Mouse (Mus musculus): ENCODE measurements around the gene Gba. TPM values are rescaled to one million over a fixed set of nuclear protein-coding genes. Genes with fewer than 3 reads are reported as not detected.
A peak's percentile ranks its signal among the peaks of the same experiment; 100 is the strongest.

Gene Gba
- polyA plus RNA-seq, 1 experiment, result 40.6 TPM

- Histone ChIP-seq H3K36me3 (ENCODE audit: control insufficient read depth, insufficient read depth) (peaks cover 55% of the 10 kb centered on the region), H3K4me3 (ENCODE audit: insufficient read depth, poor library complexity, severe bottlenecking) (no peak overlapping the region), H3K79me2 (ENCODE audit: control insufficient read depth, insufficient read depth) (peaks cover 37% of the 10 kb centered on the region), H3ac (ENCODE audit: control insufficient read depth, insufficient read length, low read depth) (no peak overlapping the region), H3K79me3 (ENCODE audit: low read depth) (peaks cover 20% of the 10 kb centered on the region), H3K27me3 (ENCODE audit: control insufficient read depth, insufficient read depth, insufficient read length) (no peaks in the 10 kb centered on the region)
- TF ChIP-seq CEBPB (IDR thresholded peaks at IDR 0.05; ENCODE audit: low read depth) (no peak), USF1 (IDR thresholded peaks at IDR 0.05; ENCODE audit: low read depth) (no peak), MAX (IDR thresholded peaks at IDR 0.05) (no peak), MYOD1 (IDR thresholded peaks at IDR 0.05; ENCODE audit: control insufficient read depth, insufficient read length, low read depth) (no peak), CTCF (IDR thresholded peaks at IDR 0.05; ENCODE audit: control insufficient read depth, insufficient read depth, insufficient read length) (no peak), FOSL1 (IDR thresholded peaks at IDR 0.05; ENCODE audit: insufficient read depth, low read length, poor library complexity, severe bottlenecking) (no peak), MYOG (IDR thresholded peaks at IDR 0.05; ENCODE audit: control insufficient read depth, extremely low read depth, insufficient read length) (no peak)
Observed at GRCm38 (mm10) chr3:89166945-89167344, 35.8 kb upstream of the Gba start.

- Histone ChIP-seq H3K27me3 (ENCODE audit: control insufficient read depth, insufficient read depth, insufficient read length) (no peaks in the 10 kb centered on the region), H3K79me2 (ENCODE audit: control insufficient read depth, insufficient read depth) (peaks cover 22% of the 10 kb centered on the region), H3K36me3 (ENCODE audit: control insufficient read depth, insufficient read depth) (peaks cover 79% of the 10 kb centered on the region), H3ac (ENCODE audit: control insufficient read depth, insufficient read length, low read depth) (no peak overlapping the region), H3K4me3 (ENCODE audit: insufficient read depth, poor library complexity, severe bottlenecking) (no peak overlapping the region), H3K79me3 (ENCODE audit: low read depth) (peaks cover 13% of the 10 kb centered on the region)
- TF ChIP-seq MYOG (IDR thresholded peaks at IDR 0.05; ENCODE audit: control insufficient read depth, extremely low read depth, insufficient read length), result no peak
- no peak for TF ChIP-seq USF1 (IDR thresholded peaks at IDR 0.05; ENCODE audit: low read depth)
- TF ChIP-seq FOSL1 (IDR thresholded peaks at IDR 0.05; ENCODE audit: insufficient read depth, low read length, poor library complexity, severe bottlenecking), result no peak
- TF ChIP-seq CEBPB (IDR thresholded peaks at IDR 0.05; ENCODE audit: low read depth), result no peak
- TF ChIP-seq CTCF (IDR thresholded peaks at IDR 0.05; ENCODE audit: control insufficient read depth, insufficient read depth, insufficient read length), result no peak
- TF ChIP-seq MYOD1 (IDR thresholded peaks at IDR 0.05; ENCODE audit: control insufficient read depth, insufficient read length, low read depth), result no peak
- no peak for TF ChIP-seq MAX (IDR thresholded peaks at IDR 0.05)
Observed at GRCm38 (mm10) chr3:89174844-89175243, 27.9 kb upstream of the Gba start.

- H3K79me3 ChIP-seq (ENCODE audit: low read depth), result peaks cover 13% of the 10 kb centered on the region
- H3K27me3 ChIP-seq (ENCODE audit: control insufficient read depth, insufficient read depth, insufficient read length), result no peaks in the 10 kb centered on the region
- no peak overlapping the region for H3ac ChIP-seq (ENCODE audit: control insufficient read depth, insufficient read length, low read depth)
- H3K79me2 ChIP-seq (ENCODE audit: control insufficient read depth, insufficient read depth), result peaks cover 22% of the 10 kb centered on the region
- TF ChIP-seq MYOD1 (IDR thresholded peaks at IDR 0.05; ENCODE audit: control insufficient read depth, insufficient read length, low read depth) (no peak), FOSL1 (IDR thresholded peaks at IDR 0.05; ENCODE audit: insufficient read depth, low read length, poor library complexity, severe bottlenecking) (no peak), USF1 (IDR thresholded peaks at IDR 0.05; ENCODE audit: low read depth) (no peak), CEBPB (IDR thresholded peaks at IDR 0.05; ENCODE audit: low read depth) (no peak), CTCF (IDR thresholded peaks at IDR 0.05; ENCODE audit: control insufficient read depth, insufficient read depth, insufficient read length) (no peak), MYOG (IDR thresholded peaks at IDR 0.05; ENCODE audit: control insufficient read depth, extremely low read depth, insufficient read length) (no peak), MAX (IDR thresholded peaks at IDR 0.05) (no peak)
- H3K4me3 ChIP-seq (ENCODE audit: insufficient read depth, poor library complexity, severe bottlenecking), result no peak overlapping the region
- H3K36me3 ChIP-seq (ENCODE audit: control insufficient read depth, insufficient read depth), result peaks cover 79% of the 10 kb centered on the region
Observed at GRCm38 (mm10) chr3:89175544-89175943, 27.2 kb upstream of the Gba start.

GRCm38 (mm10) chr3:89176421-89176820 lies 26.3 kb upstream of the Gba start:
- H3K79me3 ChIP-seq (ENCODE audit: low read depth), result peaks cover 13% of the 10 kb centered on the region
- H3K27me3 ChIP-seq (ENCODE audit: control insufficient read depth, insufficient read depth, insufficient read length), result no peaks in the 10 kb centered on the region
- H3K36me3 ChIP-seq (ENCODE audit: control insufficient read depth, insufficient read depth), result peaks cover 79% of the 10 kb centered on the region
- TF ChIP-seq USF1 (IDR thresholded peaks at IDR 0.05; ENCODE audit: low read depth), result no peak
- TF ChIP-seq MYOG (IDR thresholded peaks at IDR 0.05; ENCODE audit: control insufficient read depth, extremely low read depth, insufficient read length), result no peak
- H3K79me2 ChIP-seq (ENCODE audit: control insufficient read depth, insufficient read depth), result peaks cover 22% of the 10 kb centered on the region
- H3K4me3 ChIP-seq (ENCODE audit: insufficient read depth, poor library complexity, severe bottlenecking), result no peak overlapping the region
- H3ac ChIP-seq (ENCODE audit: control insufficient read depth, insufficient read length, low read depth), result no peak overlapping the region

GRCm38 (mm10) chr3:89177242-89178106 lies 25.3 kb upstream of the Gba start, which contains the start of gene Scamp3:
TSS of gene Scamp3 (plus strand) at chr3:89177473.
- Histone ChIP-seq H3K79me3 (ENCODE audit: low read depth) (peaks cover 13% of the 10 kb centered on the region), H3K27me3 (ENCODE audit: control insufficient read depth, insufficient read depth, insufficient read length) (no peaks in the 10 kb centered on the region), H3K36me3 (ENCODE audit: control insufficient read depth, insufficient read depth) (peaks cover 77% of the 10 kb centered on the region), H3K4me3 (ENCODE audit: insufficient read depth, poor library complexity, severe bottlenecking) (peak within 1 kb of the TSS; percentile 76), H3K79me2 (ENCODE audit: control insufficient read depth, insufficient read depth) (peaks cover 22% of the 10 kb centered on the region), H3ac (ENCODE audit: control insufficient read depth, insufficient read length, low read depth) (peak within 1 kb of the TSS; percentile 85)
- TF ChIP-seq MAX (IDR thresholded peaks at IDR 0.05) (peak; percentile 83), USF1 (IDR thresholded peaks at IDR 0.05; ENCODE audit: low read depth) (peak; percentile 100), CEBPB (IDR thresholded peaks at IDR 0.05; ENCODE audit: low read depth) (no peak)

GRCm38 (mm10) chr3:89178107-89178385 lies 24.7 kb upstream of the Gba start:
- peaks cover 71% of the 10 kb centered on the region for H3K36me3 ChIP-seq (ENCODE audit: control insufficient read depth, insufficient read depth)
- no peak for TF ChIP-seq CTCF (IDR thresholded peaks at IDR 0.05; ENCODE audit: control insufficient read depth, insufficient read depth, insufficient read length)
- no peak for TF ChIP-seq CEBPB (IDR thresholded peaks at IDR 0.05; ENCODE audit: low read depth)
- no peak for TF ChIP-seq FOSL1 (IDR thresholded peaks at IDR 0.05; ENCODE audit: insufficient read depth, low read length, poor library complexity, severe bottlenecking)
- no peak for TF ChIP-seq MAX (IDR thresholded peaks at IDR 0.05)
- no peak for TF ChIP-seq MYOG (IDR thresholded peaks at IDR 0.05; ENCODE audit: control insufficient read depth, extremely low read depth, insufficient read length)
- no peak for TF ChIP-seq USF1 (IDR thresholded peaks at IDR 0.05; ENCODE audit: low read depth)
- no peak for TF ChIP-seq MYOD1 (IDR thresholded peaks at IDR 0.05; ENCODE audit: control insufficient read depth, insufficient read length, low read depth)
- H3K79me2 ChIP-seq (ENCODE audit: control insufficient read depth, insufficient read depth), result peaks cover 22% of the 10 kb centered on the region
- peak overlapping the region; percentile 85 for H3ac ChIP-seq (ENCODE audit: control insufficient read depth, insufficient read length, low read depth)
- peaks cover 13% of the 10 kb centered on the region for H3K79me3 ChIP-seq (ENCODE audit: low read depth)
- peak overlapping the region; percentile 76 for H3K4me3 ChIP-seq (ENCODE audit: insufficient read depth, poor library complexity, severe bottlenecking)
- H3K27me3 ChIP-seq (ENCODE audit: control insufficient read depth, insufficient read depth, insufficient read length), result no peaks in the 10 kb centered on the region
